ENCODE assay signal across 22 mouse cellular contexts in the genomic region with DNA sequence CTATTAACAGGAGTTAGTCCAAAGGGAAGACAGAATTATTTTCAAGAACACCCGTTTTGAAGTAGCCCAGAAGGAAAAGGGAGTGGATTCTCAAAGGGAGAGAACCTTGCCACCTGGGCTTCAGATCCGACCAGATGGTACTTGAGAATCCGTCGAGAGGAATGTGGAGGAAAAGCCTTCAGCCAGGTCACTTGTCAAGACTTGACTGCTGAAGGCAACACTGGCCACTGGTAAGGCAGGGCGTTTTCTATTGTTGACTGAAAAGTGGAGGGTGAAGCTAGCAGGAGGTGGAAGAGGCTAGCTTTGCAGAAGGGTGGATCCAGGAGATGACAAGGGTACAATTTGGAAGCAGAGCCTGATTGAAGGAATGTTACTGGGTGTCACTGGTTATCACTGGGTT. TPM values are rescaled to one million over a fixed set of nuclear protein-coding genes. Genes with fewer than 3 reads are reported as not detected.
DNase-seq lines count a peak whose midpoint lies in the region; ATAC-seq and TF ChIP-seq lines count a peak whose summit lies in the region.
"Had no signal": no experiment of that assay in that cellular context is flagged by ENCODE, and none has a peak within 500 bp of the region (broad histone marks: within the 10 kb centered on the region; RNA-seq: fewer than 3 reads in every experiment).

No protein-coding gene starts in this region.

- peaks cover 12% of the 10 kb centered on the region; the same call in 1 of the 2 replicates for H3K4me1 ChIP-seq in heart, embryonic 11.5 days (ENCODE audit: control insufficient read depth, insufficient read depth, low read length)
- peaks cover 38% of the 10 kb centered on the region for H3K4me1 ChIP-seq in lung, embryonic 15.5 days
- H3K4me1 ChIP-seq: hindbrain, embryonic 13.5 days had no signal

- no peak overlapping the region for H3K27ac ChIP-seq in heart, embryonic 11.5 days (ENCODE audit: low read depth, low read length)
- H3K27ac ChIP-seq in layer of hippocampus, adult 2 months: peak overlapping the region; percentile 76; the same call in 1 of the 2 replicates
- H3K27ac ChIP-seq in lung, embryonic 15.5 days: peak overlapping the region; percentile 59
- H3K27ac ChIP-seq: embryonic facial prominence, embryonic 13.5 days; forebrain, embryonic 12.5 days; hindbrain, embryonic 13.5 days had no signal

- H3K36me3 ChIP-seq in heart, embryonic 11.5 days (ENCODE audit: control insufficient read depth, insufficient read depth, low read length): peaks cover 20% of the 10 kb centered on the region
- H3K36me3 ChIP-seq in lung, embryonic 15.5 days: peaks cover 23% of the 10 kb centered on the region
- H3K36me3 ChIP-seq: G1E had no signal

- no peaks in the 10 kb centered on the region for H3K9me3 ChIP-seq in heart, embryonic 11.5 days (replicated peaks; ENCODE audit: control insufficient read depth, low read length)
- no peaks in the 10 kb centered on the region for H3K9me3 ChIP-seq in lung, embryonic 15.5 days
- H3K9me3 ChIP-seq: embryonic facial prominence, embryonic 13.5 days; forebrain, embryonic 12.5 days; hindbrain, embryonic 13.5 days had no signal

- ATAC-seq in heart, embryonic 11.5 days (replicated peaks; ENCODE audit: insufficient number of reproducible peaks, low FRiP score, low TSS enrichment): no peak
- no peak for ATAC-seq in lung, embryonic 15.5 days (ENCODE audit: borderline replicate concordance, extremely low read depth, low FRiP score, low TSS enrichment)
- ATAC-seq: forebrain, embryonic 16.5 days had no signal

- no peak overlapping the region for H3K9ac ChIP-seq in heart, embryonic 11.5 days (ENCODE audit: low read depth, low read length)
- H3K9ac ChIP-seq in lung, embryonic 15.5 days: no peak overlapping the region
- H3K9ac ChIP-seq: embryonic facial prominence, embryonic 13.5 days; forebrain, embryonic 12.5 days; hindbrain, embryonic 13.5 days had no signal

- H3K4me2 ChIP-seq in heart, embryonic 11.5 days: no peak overlapping the region
- H3K4me2 ChIP-seq in lung, embryonic 15.5 days: no peak overlapping the region
- H3K4me2 ChIP-seq: embryonic facial prominence, embryonic 13.5 days; forebrain, embryonic 12.5 days; hindbrain, embryonic 13.5 days had no signal

- peak; percentile 86 for DNase-seq in heart, adult 11 months
- no peak for DNase-seq in layer of hippocampus, adult 2 months (ENCODE audit: low spot score in 2 of 2)
- no peak for DNase-seq in layer of hippocampus, postnatal 25 days (ENCODE audit: extremely low spot score in 1 of 2, low spot score in 1 of 2)
- no peak for DNase-seq in lung, postnatal 14 days
- peak; percentile 41 for DNase-seq in lung, postnatal 36 days
- DNase-seq in adrenal gland, adult 8-10 months: no peak
- DNase-seq: adrenal gland, postnatal 10 days; B cell, adult 2 months; cerebellum, adult 11 months; cerebellum, adult 8-10 months; cerebellum, postnatal 36 days; gastrocnemius, postnatal 14 days; heart, postnatal 14 days had no signal

- 67% methylated on average over 5 of the region's 5 CpGs for WGBS in heart, embryonic 11.5 days (ENCODE audit: insufficient replicate concordance)
- 57% methylated on average over 5 of the region's 5 CpGs for WGBS in lung, embryonic 15.5 days

- H3K27me3 ChIP-seq in heart, embryonic 11.5 days (ENCODE audit: control insufficient read depth, insufficient read depth, low read length): no peaks in the 10 kb centered on the region
- H3K27me3 ChIP-seq in lung, embryonic 15.5 days: no peaks in the 10 kb centered on the region
- H3K27me3 ChIP-seq: forebrain, embryonic 12.5 days; hindbrain, embryonic 13.5 days had no signal

- TF ChIP-seq CTCF in layer of hippocampus, adult 2 months (conservative IDR thresholded peaks at IDR 0.05): no peak

- no peak overlapping the region for H3K4me3 ChIP-seq in heart, embryonic 11.5 days (ENCODE audit: low read depth, low read length)
- no peak overlapping the region for H3K4me3 ChIP-seq in layer of hippocampus, adult 2 months
- no peak overlapping the region for H3K4me3 ChIP-seq in lung, embryonic 15.5 days
- H3K4me3 ChIP-seq: embryonic facial prominence, embryonic 13.5 days; forebrain, embryonic 12.5 days; hindbrain, embryonic 13.5 days had no signal

RNA-seq across cellular contexts. Expression of gene Lmod3, which starts 40.3 kb away (rescaled TPM):
- 19.0 and 19.3 TPM in 2 replicates for polyA plus RNA-seq in heart, embryonic 11.5 days (2014; fragmentation: Nextera tagmentation; extraction: Ambion mirVana)
- not detected for total RNA-seq in layer of hippocampus, adult 2 months (2021)
- not detected for total RNA-seq in layer of hippocampus, postnatal 25 days (2021)
- polyA plus RNA-seq in lung, embryonic 15.5 days (2015; fragmentation: Nextera tagmentation; extraction: Ambion mirVana): 0.30 and 0.42 TPM in 2 replicates
- under 1 TPM in 2 of 4 experiments, not detected in 2; 0.15 to 0.16 TPM for total RNA-seq in adrenal gland, adult 8-10 months (2022)
- total RNA-seq: hematopoietic stem cell, adult 5-6 weeks had no signal
- polyA plus RNA-seq: forebrain, embryonic 16.5 days; frontal cortex, adult 2 months; G1E had no signal

Comparison
In these comparisons a context has a peak if more than half of its experiments do, and no peak if none do; other contexts are left out.
1. DNase-seq: peak in heart, adult 11 months (single experiment) and lung, postnatal 36 days (single experiment); none in layer of hippocampus, adult 2 months (0 of 2), layer of hippocampus, postnatal 25 days (0 of 2), lung, postnatal 14 days (single experiment) and adrenal gland, adult 8-10 months (single experiment).